Mouse (Mus musculus): ENCODE data around the gene Yipf7. TPM values are rescaled to one million over a fixed set of nuclear protein-coding genes. Genes with fewer than 3 reads are reported as not detected.

Gene Yipf7
- polyA plus RNA-seq, 1 experiment from 2014 or later, result not detected

DNA sequence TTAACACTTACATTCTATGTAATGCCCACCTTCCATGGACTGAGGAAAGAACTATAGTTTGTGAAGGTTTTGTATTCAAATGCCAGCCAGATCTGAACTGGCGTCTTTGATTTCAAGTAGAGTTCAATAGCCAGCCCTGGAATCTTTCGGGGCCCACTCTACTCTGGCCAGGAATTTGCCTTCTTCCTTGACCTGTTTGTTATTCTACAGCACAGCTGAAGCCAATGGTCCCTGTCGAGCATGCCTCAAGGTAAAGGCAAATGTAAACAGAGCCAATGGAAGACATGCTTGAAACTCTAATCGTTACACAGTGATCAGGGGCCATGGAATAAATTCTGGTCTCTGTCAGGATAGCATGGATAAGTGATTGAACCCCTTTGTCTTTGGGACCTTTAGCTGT lies 30.2 kb downstream of the Yipf7 start:
- ATAC-seq, result no peak
- Histone ChIP-seq H3K27ac (ENCODE audit: low read length) (no peak overlapping the region), H3K9me3 (replicated peaks; ENCODE audit: control insufficient read depth, low read length, poor library complexity, severe bottlenecking) (no peaks in the 10 kb centered on the region), H3K4me2 (ENCODE audit: low read length) (no peak overlapping the region), H3K4me1 (ENCODE audit: control insufficient read depth, insufficient read depth, low read length) (no peaks in the 10 kb centered on the region), H3K9ac (ENCODE audit: low read depth, low read length) (no peak overlapping the region), H3K36me3 (ENCODE audit: control insufficient read depth, insufficient read depth, low read length) (no peaks in the 10 kb centered on the region), H3K27me3 (ENCODE audit: control insufficient read depth, insufficient read depth, low read depth, low read length) (no peaks in the 10 kb centered on the region), H3K4me3 (ENCODE audit: low read depth, low read length) (no peak overlapping the region)
- WGBS, result 76% methylated on average over 4 of the region's 4 CpGs

DNA sequence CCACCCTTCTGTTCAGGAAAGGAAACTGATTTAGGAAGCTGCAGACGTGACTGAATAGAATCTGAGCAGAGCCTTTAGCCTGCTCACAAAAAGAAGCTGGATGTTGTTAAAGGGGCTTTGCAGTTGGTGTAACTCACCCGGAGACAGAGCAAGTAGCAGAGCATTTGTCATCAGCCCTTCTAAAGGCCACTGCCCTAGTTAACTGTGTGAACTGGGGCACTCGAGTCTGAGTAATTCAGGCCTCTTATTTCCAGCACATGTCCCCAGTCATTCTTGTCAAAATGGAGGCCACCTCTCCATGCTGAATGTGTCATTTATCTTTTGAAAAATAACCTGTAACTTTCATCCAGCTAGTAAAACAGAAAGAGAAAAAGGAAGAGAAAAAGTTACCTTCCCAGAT lies 30.8 kb downstream of the Yipf7 start:
- no peak overlapping the region for H3K4me2 ChIP-seq (ENCODE audit: low read length)
- no peak overlapping the region for H3K9ac ChIP-seq (ENCODE audit: low read depth, low read length)
- ATAC-seq, result no peak
- H3K9me3 ChIP-seq (replicated peaks; ENCODE audit: control insufficient read depth, low read length, poor library complexity, severe bottlenecking), result no peaks in the 10 kb centered on the region
- no peaks in the 10 kb centered on the region for H3K4me1 ChIP-seq (ENCODE audit: control insufficient read depth, insufficient read depth, low read length)
- 53% methylated on average over 3 of the region's 3 CpGs for WGBS
- no peak overlapping the region for H3K27ac ChIP-seq (ENCODE audit: low read length)
- no peaks in the 10 kb centered on the region for H3K36me3 ChIP-seq (ENCODE audit: control insufficient read depth, insufficient read depth, low read length)
- H3K4me3 ChIP-seq (ENCODE audit: low read depth, low read length), result no peak overlapping the region
- no peaks in the 10 kb centered on the region for H3K27me3 ChIP-seq (ENCODE audit: control insufficient read depth, insufficient read depth, low read depth, low read length)

DNA sequence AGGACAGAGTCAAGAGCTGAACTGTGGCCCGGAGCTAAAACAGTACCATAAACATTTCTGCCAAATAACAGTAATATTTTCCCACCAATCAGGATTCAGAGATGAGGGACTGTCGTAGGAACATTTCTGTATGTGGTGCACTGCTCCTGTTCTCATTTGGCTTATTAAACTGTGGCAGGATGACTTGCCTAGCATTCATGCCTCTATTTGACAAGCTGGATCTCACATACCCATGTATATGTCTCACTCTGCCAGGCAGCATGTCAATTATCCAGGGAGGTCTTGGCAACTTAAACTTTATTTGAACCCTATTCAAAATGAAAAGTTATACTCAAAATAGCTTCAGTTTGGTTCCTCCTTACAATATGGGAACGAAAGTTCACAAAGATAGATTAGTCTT lies 35.4 kb downstream of the Yipf7 start:
- no peaks in the 10 kb centered on the region for H3K27me3 ChIP-seq (ENCODE audit: control insufficient read depth, insufficient read depth, low read depth, low read length)
- H3K36me3 ChIP-seq (ENCODE audit: control insufficient read depth, insufficient read depth, low read length), result no peaks in the 10 kb centered on the region
- no peaks in the 10 kb centered on the region for H3K4me1 ChIP-seq (ENCODE audit: control insufficient read depth, insufficient read depth, low read length)
- no peaks in the 10 kb centered on the region for H3K9me3 ChIP-seq (replicated peaks; ENCODE audit: control insufficient read depth, low read length, poor library complexity, severe bottlenecking)
- no peak overlapping the region for H3K4me2 ChIP-seq (ENCODE audit: low read length)
- H3K27ac ChIP-seq (ENCODE audit: low read length), result no peak overlapping the region
- ATAC-seq, result no peak
- no peak overlapping the region for H3K4me3 ChIP-seq (ENCODE audit: low read depth, low read length)
- H3K9ac ChIP-seq (ENCODE audit: low read depth, low read length), result no peak overlapping the region
- WGBS, result 88% methylated on average over 3 of the region's 3 CpGs

- Histone ChIP-seq H3K27ac (ENCODE audit: low read length) (no peak overlapping the region), H3K9me3 (replicated peaks; ENCODE audit: control insufficient read depth, low read length, poor library complexity, severe bottlenecking) (no peaks in the 10 kb centered on the region), H3K4me3 (ENCODE audit: low read depth, low read length) (no peak overlapping the region), H3K36me3 (ENCODE audit: control insufficient read depth, insufficient read depth, low read length) (no peaks in the 10 kb centered on the region), H3K4me1 (ENCODE audit: control insufficient read depth, insufficient read depth, low read length) (no peaks in the 10 kb centered on the region), H3K4me2 (ENCODE audit: low read length) (no peak overlapping the region), H3K27me3 (ENCODE audit: control insufficient read depth, insufficient read depth, low read depth, low read length) (no peaks in the 10 kb centered on the region), H3K9ac (ENCODE audit: low read depth, low read length) (no peak overlapping the region)
- no peak for ATAC-seq
Measured at GRCm38 (mm10) chr5:69489046-69489445, 53.4 kb downstream of the Yipf7 start.

- ATAC-seq, result no peak
- Histone ChIP-seq H3K4me3 (ENCODE audit: low read depth, low read length) (no peak overlapping the region), H3K4me2 (ENCODE audit: low read length) (no peak overlapping the region), H3K4me1 (ENCODE audit: control insufficient read depth, insufficient read depth, low read length) (no peaks in the 10 kb centered on the region), H3K9ac (ENCODE audit: low read depth, low read length) (no peak overlapping the region), H3K36me3 (ENCODE audit: control insufficient read depth, insufficient read depth, low read length) (no peaks in the 10 kb centered on the region), H3K27ac (ENCODE audit: low read length) (no peak overlapping the region), H3K27me3 (ENCODE audit: control insufficient read depth, insufficient read depth, low read depth, low read length) (no peaks in the 10 kb centered on the region), H3K9me3 (replicated peaks; ENCODE audit: control insufficient read depth, low read length, poor library complexity, severe bottlenecking) (no peaks in the 10 kb centered on the region)
- 70% methylated on average over 1 of the region's 1 CpGs for WGBS
Measured at GRCm38 (mm10) chr5:69467520-69467919, 74.9 kb downstream of the Yipf7 start.

Other genes with a start within 250 kb of the Yipf7 start
- gene Kctd8, start 201.0 kb downstream of the Yipf7 start, polyA plus RNA-seq (2015; fragmentation: Nextera tagmentation; extraction: Ambion mirVana), result 18.6 and 21.1 TPM in 2 replicates
- 52.1 and 53.1 TPM in 2 replicates for gene Guf1, start 14.3 kb upstream of the Yipf7 start, polyA plus RNA-seq (2015; fragmentation: Nextera tagmentation; extraction: Ambion mirVana)
- 27.1 and 32.9 TPM in 2 replicates for gene Gnpda2, start 49.7 kb upstream of the Yipf7 start, polyA plus RNA-seq (2015; fragmentation: Nextera tagmentation; extraction: Ambion mirVana)